Mouse (Mus musculus) brown adipose tissue, adult 24 weeks (tissue): ENCODE measurements around the gene Cpped1. TPM values are rescaled to one million over a fixed set of nuclear protein-coding genes. Genes with fewer than 3 reads are reported as not detected.

Experiments used
- H3K27ac ChIP-seq: fragments of 200-500 bp; replicated peaks from 2 replicates; pipeline ENCODE4 v1.5.1; 2012; ENCODE audit warnings: low read depth, mild to moderate bottlenecking, low read length
- H3K4me1 ChIP-seq: fragments of 200-500 bp; 2 replicates; pipeline ENCODE4 v1.6.1; 2012; ENCODE audit warnings: low read length, mixed read lengths; ENCODE audit not compliant: control insufficient read depth, insufficient read depth, insufficient read length
- H3K4me3 ChIP-seq: fragments of 200-500 bp; 2 replicates; pipeline ENCODE4 v1.5.1; 2012; ENCODE audit warnings: low read depth, mild to moderate bottlenecking, low read length, moderate library complexity; ENCODE audit not compliant: insufficient read depth
- polyA plus RNA-seq: library from polyadenylated mRNA; stranded (reverse); fragments of >200 nt; gene quantifications from 2 replicates; pipeline ENCODE4 v1.2.4, GENCODE M21; 2012; ENCODE audit not compliant: missing spikeins, insufficient read depth, insufficient read length

The Cpped1 gene
- polyA plus RNA-seq, 1 experiment: 71.6 TPM

GRCm38 (mm10) chr16:11809615-11810014 is 99.6 kb downstream of the Cpped1 start:
- Histone ChIP-seq H3K27ac (no peak overlapping the region), H3K4me3 (no peak overlapping the region), H3K4me1 (peaks cover 11% of the 10 kb centered on the region)

- Histone ChIP-seq H3K4me3 (no peak overlapping the region), H3K27ac (no peak overlapping the region), H3K4me1 (no peaks in the 10 kb centered on the region; the same call in 1 of the 2 replicates)
Measured at GRCm38 (mm10) chr16:11801960-11802539, 107.2 kb downstream of the Cpped1 start.

DNA sequence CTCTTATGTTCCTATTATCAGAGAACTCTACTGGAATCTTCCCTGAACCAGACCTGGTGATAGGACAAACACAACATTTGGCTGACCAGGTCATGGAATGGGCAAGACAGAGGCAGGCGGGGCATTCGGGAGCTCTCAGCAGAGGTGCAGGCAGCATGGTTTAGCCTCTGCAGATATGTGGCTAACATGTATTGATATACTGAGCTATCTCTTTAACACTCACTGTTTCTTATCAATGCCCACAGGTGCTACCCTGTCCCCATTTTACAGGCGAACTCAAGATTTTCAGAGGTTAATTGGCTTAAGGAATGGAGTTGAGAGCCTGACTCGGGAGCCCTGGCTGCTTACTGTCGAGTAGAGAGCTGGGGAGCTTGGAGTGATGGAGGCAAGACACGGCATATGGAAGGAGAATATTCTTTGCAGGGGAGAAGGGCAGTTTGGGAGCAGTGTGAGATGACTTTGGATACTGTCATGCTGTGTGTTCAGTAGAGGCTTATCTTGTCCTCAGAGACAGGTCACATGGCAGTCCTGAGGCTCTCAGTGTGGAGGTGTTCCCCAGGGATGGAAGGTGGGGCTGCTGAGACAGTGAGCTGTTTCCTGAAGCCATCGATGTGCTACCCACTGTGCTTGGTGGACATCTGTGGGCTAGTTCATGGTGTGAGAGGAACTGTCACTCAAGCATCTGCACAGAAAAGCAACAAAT is 113.3 kb downstream of the Cpped1 start:
- Histone ChIP-seq H3K4me3 (no peak overlapping the region), H3K4me1 (no peaks in the 10 kb centered on the region), H3K27ac (no peak overlapping the region)

GRCm38 (mm10) chr16:11794628-11795027 is 114.6 kb downstream of the Cpped1 start:
- no peak overlapping the region for H3K4me3 ChIP-seq
- H3K4me1 ChIP-seq: no peaks in the 10 kb centered on the region
- no peak overlapping the region for H3K27ac ChIP-seq

GRCm38 (mm10) chr16:11793391-11793790 is 115.9 kb downstream of the Cpped1 start:
- Histone ChIP-seq H3K27ac (no peak overlapping the region), H3K4me3 (no peak overlapping the region), H3K4me1 (no peaks in the 10 kb centered on the region)

DNA sequence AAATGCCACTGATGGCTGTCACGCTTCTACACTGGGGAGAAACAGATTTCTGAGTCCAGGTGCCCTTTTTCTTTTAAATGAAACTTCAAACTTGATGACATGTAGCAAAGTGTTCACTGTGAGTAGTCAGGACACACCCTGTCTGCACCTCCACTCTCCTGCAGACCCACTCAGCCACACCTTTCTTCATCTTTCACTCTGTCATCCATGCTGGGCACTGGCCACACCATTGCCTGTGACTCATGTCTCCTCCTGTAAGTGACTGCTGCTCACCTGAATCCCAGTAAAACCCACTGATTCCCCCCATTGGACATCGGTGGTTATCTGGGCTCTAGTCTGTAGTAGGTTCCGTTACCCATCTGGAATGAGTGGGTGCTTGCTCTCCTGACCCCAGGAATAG is 118.8 kb downstream of the Cpped1 start:
- Histone ChIP-seq H3K27ac (no peak overlapping the region), H3K4me1 (no peaks in the 10 kb centered on the region), H3K4me3 (no peak overlapping the region)

- no peaks in the 10 kb centered on the region for H3K4me1 ChIP-seq
- no peak overlapping the region for H3K27ac ChIP-seq
- H3K4me3 ChIP-seq: no peak overlapping the region
Measured at GRCm38 (mm10) chr16:11785806-11786205, 123.4 kb downstream of the Cpped1 start.

GRCm38 (mm10) chr16:11784354-11784753 is 124.9 kb downstream of the Cpped1 start:
- no peak overlapping the region for H3K4me3 ChIP-seq
- no peak overlapping the region for H3K27ac ChIP-seq
- no peaks in the 10 kb centered on the region for H3K4me1 ChIP-seq

- no peak overlapping the region for H3K4me3 ChIP-seq
- no peak overlapping the region for H3K27ac ChIP-seq
- no peaks in the 10 kb centered on the region for H3K4me1 ChIP-seq
Measured at GRCm38 (mm10) chr16:11783337-11783736, 125.9 kb downstream of the Cpped1 start.

GRCm38 (mm10) chr16:11782082-11782481 is 127.2 kb downstream of the Cpped1 start:
- Histone ChIP-seq H3K27ac (no peak overlapping the region), H3K4me1 (no peaks in the 10 kb centered on the region), H3K4me3 (no peak overlapping the region)

DNA sequence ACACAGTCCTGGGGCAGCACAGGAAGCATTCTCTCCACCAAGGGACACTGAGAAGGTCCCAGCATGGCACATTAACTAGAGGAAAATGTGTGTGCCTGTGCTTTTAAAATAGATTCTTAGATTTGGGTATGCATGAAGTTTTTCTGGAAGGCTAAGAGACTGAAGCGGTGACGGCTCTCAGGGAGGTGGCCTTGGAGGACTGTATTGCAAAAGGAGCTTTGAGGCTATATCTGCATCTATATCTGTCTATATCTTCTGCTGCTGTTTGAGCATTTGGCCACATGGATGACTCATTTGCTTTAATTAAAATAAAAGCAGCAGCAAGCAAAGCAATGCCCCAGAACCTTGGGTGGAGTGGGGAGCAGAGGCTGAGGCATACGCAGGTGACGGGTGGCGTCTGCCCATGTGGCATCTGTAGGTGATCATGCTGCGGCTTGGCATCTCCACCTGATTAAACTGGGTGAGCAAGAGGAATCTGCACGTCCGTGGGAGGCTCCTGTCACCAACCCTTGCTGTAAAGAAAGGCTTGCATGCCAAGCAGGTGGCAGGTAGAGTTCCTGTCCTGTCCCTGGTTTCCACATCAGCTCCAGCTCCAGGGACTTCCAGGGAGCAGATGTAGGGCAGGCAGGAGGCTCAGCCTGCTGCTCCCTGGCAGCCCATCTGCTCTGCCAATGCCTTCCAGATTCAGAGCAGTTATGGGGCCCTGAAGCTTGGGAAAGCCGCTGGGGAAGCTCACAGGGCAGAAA is 130.4 kb downstream of the Cpped1 start:
- Histone ChIP-seq H3K4me3 (no peak overlapping the region), H3K27ac (no peak overlapping the region), H3K4me1 (no peaks in the 10 kb centered on the region)

- Histone ChIP-seq H3K4me3 (no peak overlapping the region), H3K27ac (no peak overlapping the region), H3K4me1 (no peaks in the 10 kb centered on the region)
Measured at GRCm38 (mm10) chr16:11778191-11778590, 131.1 kb downstream of the Cpped1 start.

DNA sequence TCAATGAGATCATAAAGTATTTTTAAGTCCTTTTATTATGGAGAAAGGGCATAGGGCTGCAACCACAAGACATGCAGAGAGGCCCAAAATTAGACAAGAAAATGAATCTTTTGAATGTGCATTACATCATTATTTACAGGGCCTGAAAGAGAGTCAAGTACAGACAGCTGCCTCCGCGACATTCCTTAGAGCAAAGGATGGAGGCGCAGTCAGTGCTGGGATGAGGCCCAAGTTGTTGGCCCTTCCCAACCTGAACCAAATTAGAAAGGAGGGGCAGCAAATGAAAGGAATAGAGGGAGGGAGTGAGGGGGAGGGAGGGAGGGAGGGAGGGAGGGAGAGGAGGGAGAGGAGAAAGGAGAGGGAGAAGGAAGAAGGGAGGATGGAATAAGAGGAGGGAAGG is 132.7 kb downstream of the Cpped1 start:
- Histone ChIP-seq H3K27ac (no peak overlapping the region), H3K4me3 (no peak overlapping the region), H3K4me1 (no peaks in the 10 kb centered on the region)

- Histone ChIP-seq H3K4me3 (no peak overlapping the region), H3K4me1 (no peaks in the 10 kb centered on the region), H3K27ac (no peak overlapping the region)
Measured at GRCm38 (mm10) chr16:11774321-11774720, 134.9 kb downstream of the Cpped1 start.

DNA sequence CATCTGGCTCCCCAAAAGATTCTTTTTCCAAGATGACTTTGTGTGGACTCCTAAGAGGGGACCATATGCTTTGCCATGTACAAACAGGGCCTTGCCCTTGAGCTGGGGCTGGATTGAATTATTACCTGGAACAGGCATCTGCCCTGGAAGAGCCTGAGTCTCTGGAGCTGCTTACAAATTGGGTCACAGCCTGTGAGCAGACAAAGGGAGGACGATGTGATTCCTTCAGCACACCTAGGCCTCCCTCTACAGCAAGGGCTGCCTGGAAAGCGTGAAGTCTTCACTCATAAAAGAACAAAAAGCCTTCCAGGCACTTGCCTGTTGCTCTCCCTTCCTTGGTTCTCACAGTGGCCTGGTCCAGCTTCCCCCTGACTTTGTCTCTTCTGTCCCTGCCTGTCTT is 136.9 kb downstream of the Cpped1 start:
- H3K27ac ChIP-seq: no peak overlapping the region
- H3K4me1 ChIP-seq: no peaks in the 10 kb centered on the region
- H3K4me3 ChIP-seq: no peak overlapping the region

- no peak overlapping the region for H3K4me3 ChIP-seq
- H3K4me1 ChIP-seq: no peaks in the 10 kb centered on the region
- no peak overlapping the region for H3K27ac ChIP-seq
Measured at GRCm38 (mm10) chr16:11757951-11758350, 151.3 kb downstream of the Cpped1 start.
